Mouse (Mus musculus) kidney, adult 9 months (tissue): ENCODE measurements around the gene Asap2.

Source experiments
- DNase-seq: peaks from one replicate; pipeline ENCODE4 v3.0.0; 2022

Gene Asap2

DNA sequence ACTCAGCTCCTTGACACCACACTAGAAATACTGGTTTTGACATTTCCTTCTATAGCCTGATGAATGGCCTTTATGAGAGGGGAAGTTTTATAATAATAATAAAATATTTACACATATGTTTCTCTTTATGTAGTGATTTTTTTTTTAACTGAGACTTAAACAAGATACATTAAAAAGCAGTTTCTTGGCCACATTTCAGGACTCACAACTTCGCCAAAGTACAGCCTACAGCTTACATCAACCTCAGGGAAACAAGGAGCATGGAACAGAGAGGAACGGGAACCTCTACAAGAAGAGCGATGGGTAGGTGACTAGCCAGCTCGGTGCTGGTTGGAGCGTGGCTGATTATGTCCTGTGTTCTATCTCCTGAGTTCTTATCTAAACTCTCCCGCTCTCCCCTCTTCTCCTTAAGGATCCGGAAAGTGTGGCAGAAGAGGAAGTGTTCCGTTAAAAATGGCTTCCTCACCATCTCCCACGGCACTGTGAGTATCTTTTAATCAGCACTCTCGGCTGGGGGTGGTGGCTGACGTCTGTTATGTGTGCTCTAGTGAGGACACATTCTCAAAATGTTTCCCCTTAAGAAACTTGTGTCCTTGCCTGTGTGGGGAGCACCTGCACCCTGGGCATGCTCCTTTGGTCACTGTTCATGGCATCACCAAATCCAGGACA is 227.7 kb downstream of the Asap2 start:
- no peak for DNase-seq

- DNase-seq, result no peak
Measured at GRCm38 (mm10) chr12:21220596-21220995, 230.3 kb downstream of the Asap2 start.

GRCm38 (mm10) chr12:21223923-21224322 is 233.7 kb downstream of the Asap2 start:
- DNase-seq, result no peak

- DNase-seq, result no peak
Measured at GRCm38 (mm10) chr12:21225358-21225757, 235.1 kb downstream of the Asap2 start.

- no peak for DNase-seq
Measured at GRCm38 (mm10) chr12:21226316-21226715, 236.1 kb downstream of the Asap2 start.

DNA sequence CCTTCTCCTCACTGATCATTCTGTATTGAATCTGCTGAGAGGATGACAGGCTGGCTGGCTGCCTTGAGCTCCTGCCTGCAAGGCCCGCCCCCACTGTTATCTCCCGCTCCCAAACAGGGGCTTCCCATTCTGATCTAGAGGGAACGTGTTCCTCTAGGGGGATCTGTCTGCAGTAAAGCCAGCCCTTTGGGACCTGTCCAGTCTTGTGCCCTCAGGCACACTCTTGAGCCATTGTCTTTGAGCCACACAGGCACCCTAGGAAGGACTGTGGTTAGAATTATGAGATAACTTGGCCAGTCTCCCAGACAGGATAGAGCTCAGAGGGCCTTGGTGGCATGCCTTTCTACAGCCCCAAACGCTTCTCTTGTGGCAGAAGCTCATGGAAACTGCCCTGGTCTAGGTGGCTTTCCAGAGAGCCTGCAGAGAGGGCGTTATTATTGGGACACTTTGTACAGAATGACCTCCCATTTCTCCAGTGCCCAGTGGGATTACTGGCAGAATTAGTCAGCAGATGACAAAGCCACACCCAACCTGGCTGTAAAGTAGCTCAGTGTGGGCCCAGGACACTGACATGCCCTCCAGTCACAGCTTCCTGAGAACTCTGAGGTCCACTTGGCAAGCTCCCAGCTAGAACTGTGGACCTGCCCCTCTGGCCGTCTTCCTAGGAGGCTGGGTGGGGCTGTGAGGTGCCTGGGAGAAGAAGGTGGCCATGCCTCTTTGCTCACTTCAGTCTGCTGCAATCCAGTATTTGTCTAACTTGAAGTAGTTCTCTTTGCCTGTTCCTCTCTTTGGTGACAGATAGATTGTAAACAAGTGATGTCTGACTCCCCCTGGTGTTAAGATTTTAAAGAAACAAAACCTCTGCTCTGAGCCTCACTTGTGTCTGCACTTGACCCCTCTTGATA is 237.1 kb downstream of the Asap2 start:
- peak; percentile 93 for DNase-seq

GRCm38 (mm10) chr12:21228650-21229049 is 238.4 kb downstream of the Asap2 start:
- no peak for DNase-seq

- DNase-seq, result no peak
Measured at GRCm38 (mm10) chr12:21229076-21229918, 239.0 kb downstream of the Asap2 start.

DNA sequence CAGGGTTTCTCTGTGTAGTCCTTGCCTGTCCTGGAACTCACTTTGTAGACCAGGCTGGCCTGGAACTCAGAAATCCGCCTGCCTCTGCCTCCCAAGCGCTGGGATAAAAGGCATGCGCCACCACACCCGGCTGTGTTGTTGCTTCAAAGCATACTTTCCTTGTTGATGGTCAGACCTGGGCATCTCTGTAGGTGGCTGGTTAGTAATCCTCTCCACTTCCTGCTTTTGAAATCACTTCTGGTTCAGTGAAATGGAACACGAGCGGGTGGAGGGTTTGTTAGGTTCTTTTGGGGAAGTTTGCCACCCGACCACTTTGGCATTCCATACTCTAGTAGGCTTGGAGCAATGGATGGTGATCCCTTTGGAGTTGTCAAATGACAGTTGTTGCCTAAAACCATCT is 243.5 kb downstream of the Asap2 start:
- DNase-seq, result no peak

GRCm38 (mm10) chr12:21234560-21234959 is 244.3 kb downstream of the Asap2 start:
- no peak for DNase-seq

DNA sequence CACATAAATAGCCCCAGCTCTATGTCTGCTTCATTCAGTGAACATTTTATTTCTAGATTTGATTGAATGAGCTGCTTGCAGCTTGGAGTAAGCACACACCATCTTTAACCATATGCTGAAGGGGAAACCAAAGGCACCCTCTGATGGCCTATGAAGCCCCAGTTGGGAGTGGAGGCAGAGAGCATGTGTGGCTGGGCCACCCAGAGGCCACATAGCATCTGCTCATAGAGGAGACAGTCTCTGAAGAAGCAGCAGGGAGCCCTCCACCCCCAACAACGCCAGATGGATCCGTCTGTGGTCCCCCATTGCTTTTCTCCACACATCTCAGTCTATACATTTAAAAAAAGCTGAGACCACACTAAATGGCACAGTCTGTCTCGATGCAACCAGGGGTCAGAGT is 251.7 kb downstream of the Asap2 start:
- DNase-seq, result no peak

DNA sequence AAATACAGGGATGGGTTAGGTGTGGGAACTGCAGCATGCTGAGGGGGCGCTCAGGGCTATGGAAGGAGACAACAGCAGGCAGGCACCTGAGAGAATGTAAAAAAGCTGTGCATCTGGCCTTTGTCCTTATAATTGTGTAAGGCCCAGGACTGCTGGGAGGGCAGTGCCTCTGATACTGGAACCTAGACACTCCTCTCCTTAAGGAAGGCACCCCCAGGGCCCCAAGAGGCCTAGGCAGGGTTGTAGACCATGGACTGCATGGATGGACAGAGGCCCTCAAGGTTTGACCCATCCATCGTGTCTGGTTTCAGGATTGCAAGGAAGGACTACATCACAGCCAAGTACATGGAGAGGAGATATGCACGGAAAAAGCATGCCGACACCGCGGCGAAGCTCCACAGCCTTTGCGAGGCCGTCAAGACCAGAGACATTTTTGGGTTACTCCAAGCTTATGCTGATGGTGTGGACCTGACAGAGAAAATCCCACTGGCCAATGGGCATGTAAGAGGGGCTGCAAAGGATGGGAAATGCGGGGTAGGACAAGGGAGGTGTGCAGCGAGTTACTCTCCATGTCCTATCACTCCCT is 254.2 kb downstream of the Asap2 start:
- no peak for DNase-seq

DNA sequence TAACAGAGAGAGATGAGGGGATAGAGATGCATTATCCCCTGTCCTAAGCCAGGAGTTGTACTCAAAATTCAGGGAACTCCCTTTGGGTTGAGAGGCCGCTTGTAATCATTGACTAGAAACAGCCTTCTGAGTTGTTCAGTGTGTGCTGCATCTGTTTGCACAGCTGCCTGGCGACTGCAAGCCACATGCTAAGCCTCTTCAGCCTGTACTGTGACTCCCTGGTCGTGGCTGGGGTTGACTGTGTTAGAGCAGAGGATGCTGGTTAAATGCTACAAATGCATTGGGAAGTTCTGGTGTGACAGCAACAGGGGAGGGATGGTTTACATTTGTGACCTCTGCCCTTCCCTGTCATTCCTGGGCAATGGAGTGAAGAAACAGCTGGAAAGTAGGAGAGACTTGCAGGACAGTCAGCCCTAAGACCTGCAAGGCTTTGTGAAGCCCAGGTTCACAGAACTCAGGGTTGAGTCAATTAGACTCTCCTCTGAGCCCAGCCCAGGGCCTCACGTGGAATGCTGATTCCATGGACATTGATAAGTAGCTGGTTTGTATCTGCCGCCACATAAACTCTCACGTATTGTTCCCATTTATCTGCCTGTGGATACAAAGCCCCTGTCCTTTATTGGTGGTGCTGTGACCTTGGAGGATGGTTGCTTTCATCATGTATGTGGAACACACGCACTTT is 257.6 kb downstream of the Asap2 start:
- DNase-seq, result no peak

GRCm38 (mm10) chr12:21260494-21261256 is 270.4 kb downstream of the Asap2 start:
- DNase-seq, result peak; percentile 25

DNA sequence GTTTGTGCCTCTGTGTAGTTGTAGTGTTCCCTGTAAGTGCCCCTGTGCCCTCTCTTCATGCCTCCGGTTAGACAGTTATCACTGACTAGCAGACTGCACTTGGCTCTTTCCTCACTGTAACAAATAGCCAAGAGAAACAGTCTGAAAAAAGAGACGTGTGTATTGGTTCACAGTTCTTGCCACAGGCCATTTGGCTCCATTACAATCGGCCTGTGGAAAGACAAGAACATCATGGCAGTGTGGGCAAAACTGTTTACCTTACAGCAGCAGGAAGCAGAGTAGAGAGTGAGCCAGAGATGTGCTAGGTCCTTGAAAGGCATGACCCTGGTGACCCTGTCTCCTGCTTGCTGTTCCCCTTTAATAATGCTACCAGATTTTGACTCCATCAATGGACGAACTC is 271.3 kb downstream of the Asap2 start:
- DNase-seq, result no peak

DNA sequence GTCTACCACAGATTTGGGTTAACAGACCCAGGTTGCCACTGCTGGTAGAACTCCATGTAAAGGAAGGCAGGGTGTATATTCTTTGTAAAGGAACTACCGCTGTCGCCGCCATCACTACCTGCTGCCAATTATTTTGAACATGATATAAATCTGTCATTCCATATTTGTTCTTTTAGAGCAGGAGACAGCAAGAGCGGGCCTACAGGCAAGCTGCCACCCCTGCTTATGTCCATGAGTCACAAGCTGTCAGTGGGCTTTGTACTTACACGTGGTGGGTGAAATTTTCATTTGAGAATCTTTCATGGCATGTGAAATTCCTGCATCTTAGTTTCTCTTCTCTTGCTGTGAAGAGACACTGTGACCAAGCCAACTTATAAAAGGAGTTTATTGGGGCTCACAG is 273.0 kb downstream of the Asap2 start:
- DNase-seq, result no peak

DNA sequence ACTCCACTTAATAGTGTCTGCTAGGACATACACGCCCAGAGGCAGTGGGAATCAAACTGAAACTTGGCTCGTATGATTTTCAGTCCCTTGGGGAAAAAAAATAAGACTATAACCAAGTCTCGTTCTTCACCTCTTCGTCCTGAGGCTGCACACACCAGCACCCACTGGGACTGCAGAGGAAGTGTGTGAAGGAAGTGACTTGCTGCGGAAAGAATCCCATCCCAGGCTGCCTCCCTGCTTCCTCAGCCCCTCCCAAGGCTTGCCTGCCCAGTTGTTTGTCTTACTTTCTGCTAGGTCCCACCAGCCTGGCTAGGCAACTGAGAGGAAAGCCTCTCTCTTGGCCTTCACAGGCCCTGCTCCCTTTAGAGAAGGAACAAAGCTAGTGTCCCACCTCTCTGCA is 274.0 kb downstream of the Asap2 start:
- peak; percentile 67 for DNase-seq

- no peak for DNase-seq
Measured at GRCm38 (mm10) chr12:21264970-21265369, 274.7 kb downstream of the Asap2 start.

DNA sequence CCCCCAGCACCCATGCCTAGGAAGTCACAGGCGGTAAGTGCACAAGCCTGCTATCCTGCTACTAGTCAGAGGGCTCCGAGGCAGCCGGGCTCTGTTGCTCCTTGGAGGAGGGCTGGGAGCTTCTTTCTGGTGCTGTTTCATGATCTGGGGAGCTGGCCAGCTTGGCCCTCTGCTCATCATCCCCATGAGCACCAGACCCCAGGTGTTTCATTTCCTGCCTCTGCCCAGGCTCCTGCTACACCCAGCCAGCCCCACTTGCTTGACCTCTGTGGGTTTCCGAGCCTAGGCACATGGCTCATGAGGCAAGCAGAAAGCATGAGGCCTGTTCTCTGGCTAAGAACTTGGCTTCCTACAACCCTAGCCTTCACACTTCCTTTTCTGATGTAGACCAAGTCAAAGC is 275.2 kb downstream of the Asap2 start:
- no peak for DNase-seq

- peak; percentile 71 for DNase-seq
Measured at GRCm38 (mm10) chr12:21265946-21266783, 275.9 kb downstream of the Asap2 start.

- DNase-seq, result no peak
Measured at GRCm38 (mm10) chr12:21266784-21267098, 276.5 kb downstream of the Asap2 start.
